Mouse (Mus musculus) c-Kit-positive CD71-positive TER-119-positive erythroid progenitor cells, embryonic 14.5 days (primary cell): Measurements from ENCODE around the gene Atf7ip.

ENCODE experiments used
- DNase-seq: peaks from one replicate; pipeline ENCODE4 v3.0.0-alpha.2; 2013; ENCODE audit warnings: low spot score

Gene Atf7ip

GRCm38 (mm10) chr6:136646207-136646606, 140.2 kb downstream of the Atf7ip start:
- DNase-seq = no peak

- DNase-seq = no peak
Measured at GRCm38 (mm10) chr6:136647455-136647861, 141.5 kb downstream of the Atf7ip start.

GRCm38 (mm10) chr6:136650664-136651063, 144.7 kb downstream of the Atf7ip start:
- DNase-seq = no peak

DNA sequence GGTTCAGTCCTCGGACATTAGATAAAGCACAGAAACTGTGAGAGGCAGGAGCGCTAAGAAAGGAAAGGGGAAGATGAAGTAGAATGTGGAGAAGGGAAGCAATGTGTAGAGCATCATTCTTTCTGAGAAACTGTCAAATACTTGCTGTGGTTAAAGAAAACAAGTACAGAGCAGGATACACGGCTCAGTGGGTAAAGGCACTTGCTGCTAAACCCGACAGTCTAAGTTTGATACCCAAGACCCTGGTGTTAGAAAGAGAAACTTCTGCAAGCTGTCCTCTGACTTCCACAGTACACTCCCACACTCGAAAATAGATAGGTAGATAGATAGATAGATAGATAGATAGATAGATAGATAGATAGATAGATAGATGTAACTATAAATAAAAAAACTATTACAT, 147.4 kb downstream of the Atf7ip start:
- DNase-seq = no peak

DNA sequence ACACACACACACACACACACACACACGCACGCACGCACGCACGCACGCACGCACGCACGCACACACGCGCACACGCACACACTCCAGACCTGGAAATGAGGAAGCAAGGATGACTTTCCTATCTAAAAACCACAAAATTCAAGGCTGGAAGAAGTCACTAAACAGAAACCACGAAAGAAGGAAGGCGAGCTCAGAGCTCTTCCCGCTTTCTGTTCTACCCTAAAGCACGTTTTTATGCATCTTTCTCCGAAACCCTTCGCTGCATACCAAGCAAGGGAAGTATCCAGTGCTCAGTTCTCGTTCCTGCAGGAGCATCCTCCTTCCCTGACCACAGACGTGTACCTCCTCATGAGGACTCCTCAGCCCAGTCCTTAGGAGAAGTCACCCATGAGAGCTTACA, 148.5 kb downstream of the Atf7ip start:
- no peak for DNase-seq

DNA sequence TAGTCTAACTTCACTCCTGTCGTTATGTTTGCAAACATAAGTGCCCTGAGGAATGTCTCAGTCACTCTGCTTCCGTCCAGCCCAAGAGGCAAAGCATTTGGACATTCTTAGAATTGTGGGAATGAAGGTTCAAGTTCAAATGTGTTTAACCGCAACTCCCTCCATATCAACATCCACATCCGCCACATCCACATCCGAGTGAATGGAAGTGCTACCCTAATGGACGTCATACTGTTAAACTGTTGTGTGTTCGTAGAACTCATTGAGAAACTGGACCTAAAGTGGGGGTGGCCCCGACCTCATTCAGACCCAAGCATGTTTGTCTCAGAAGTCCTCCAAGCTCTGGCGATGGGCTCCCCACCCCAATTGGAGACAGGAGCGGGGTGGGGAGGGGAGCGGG, 149.8 kb downstream of the Atf7ip start:
- no peak for DNase-seq

GRCm38 (mm10) chr6:136658303-136658702, 152.3 kb downstream of the Atf7ip start:
- DNase-seq = no peak

DNA sequence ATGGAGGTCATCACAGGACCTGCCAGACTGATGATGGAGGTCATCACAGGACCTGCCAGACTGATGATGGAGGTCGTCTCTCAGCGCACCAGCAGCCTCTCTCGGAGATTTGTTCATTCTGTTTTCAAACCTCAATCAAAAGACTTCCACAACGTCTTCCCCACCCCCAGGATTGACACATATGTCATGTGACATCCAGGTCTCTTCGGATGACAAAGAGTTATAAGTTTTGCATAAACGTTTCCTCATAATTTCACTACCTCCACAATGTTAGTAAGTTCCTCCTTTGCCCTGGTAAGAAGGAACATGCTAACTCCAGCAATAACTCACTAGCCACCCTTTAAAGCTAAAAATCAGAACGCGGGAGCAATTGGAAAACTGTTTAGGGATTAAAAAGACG, 153.3 kb downstream of the Atf7ip start:
- DNase-seq = no peak
